Mouse (Mus musculus) embryonic fibroblast, embryonic 13.5 days (primary cell): ENCODE measurements around the gene Gm10277. TPM values are rescaled to one million over a fixed set of nuclear protein-coding genes. Genes with fewer than 3 reads are reported as not detected.
A peak's percentile ranks its signal among the peaks of the same experiment; 100 is the strongest.

ENCODE experiments used
- H3K27ac ChIP-seq: 2 replicates; pipeline ENCODE4 v1.5.1; 2012; ENCODE audit warnings: low read length, control low read depth, inconsistent platforms; ENCODE audit not compliant: insufficient read depth
- H3K4me1 ChIP-seq: 2 replicates; pipeline ENCODE4 v1.6.1; 2011; ENCODE audit warnings: low read length; ENCODE audit not compliant: control insufficient read depth, insufficient read depth
- H3K4me3 ChIP-seq: 2 replicates; pipeline ENCODE4 v1.5.1; 2011; ENCODE audit warnings: mild to moderate bottlenecking, control low read depth, low read length; ENCODE audit not compliant: insufficient read depth
- CTCF ChIP-seq: IDR thresholded peaks from 2 replicates; pipeline ENCODE4 v1.5.1; 2011; ENCODE audit warnings: mild to moderate bottlenecking, control low read depth, low read length, moderate library complexity, borderline replicate concordance; ENCODE audit not compliant: insufficient read depth
- POLR2A ChIP-seq: IDR thresholded peaks from 2 replicates; pipeline ENCODE4 v1.6.1; 2011; ENCODE audit warnings: low read depth, mild to moderate bottlenecking, control low read depth, low read length, moderate library complexity
- polyA plus RNA-seq: library from polyadenylated mRNA; stranded (reverse); fragments of >200 nt; gene quantifications from 2 replicates; pipeline ENCODE4 v1.2.4, GENCODE M21; 2011; ENCODE audit warnings: low read depth; ENCODE audit not compliant: missing spikeins, insufficient read length

The Gm10277 gene
- polyA plus RNA-seq = not detected in 2 replicates

- TF ChIP-seq POLR2A (no peak), CTCF (no peak)
- Histone ChIP-seq H3K4me3 (no peak within 1 kb of the TSS), H3K4me1 (peaks cover 38% of the 10 kb centered on the region), H3K27ac (no peak within 1 kb of the TSS)
These were observed at the start of gene Gm10277 for GRCm38 (mm10) chr11:77787707-77788106. TSS of gene Gm10277 (minus strand) at chr11:77787747.

GRCm38 (mm10) chr11:77836751-77837150, 49.2 kb upstream of the Gm10277 start:
- no peak for TF ChIP-seq CTCF
- no peak for TF ChIP-seq POLR2A
- Histone ChIP-seq H3K4me1 (peaks cover 9% of the 10 kb centered on the region; the same call in 1 of the 2 replicates), H3K27ac (0 out of 2 replicates have a peak overlapping the region, but pooled peaks have one; percentile 22), H3K4me3 (no peak overlapping the region)

- no peak for TF ChIP-seq POLR2A
- TF ChIP-seq CTCF = no peak
- peaks cover 9% of the 10 kb centered on the region; the same call in 1 of the 2 replicates for H3K4me1 ChIP-seq
- H3K27ac ChIP-seq = 0 out of 2 replicates have a peak overlapping the region, but pooled peaks have one; percentile 22
- H3K4me3 ChIP-seq = no peak overlapping the region
These were observed 48.7 kb upstream of the Gm10277 start for GRCm38 (mm10) chr11:77836290-77836689.

- Histone ChIP-seq H3K4me1 (peaks cover 9% of the 10 kb centered on the region; the same call in 1 of the 2 replicates), H3K4me3 (no peak overlapping the region), H3K27ac (no peak overlapping the region)
- TF ChIP-seq CTCF (no peak), POLR2A (no peak)
These were observed 47.6 kb upstream of the Gm10277 start for GRCm38 (mm10) chr11:77835109-77835508.

GRCm38 (mm10) chr11:77832541-77832940, 45.0 kb upstream of the Gm10277 start:
- Histone ChIP-seq H3K27ac (no peak overlapping the region), H3K4me1 (peaks cover 9% of the 10 kb centered on the region; the same call in 1 of the 2 replicates), H3K4me3 (no peak overlapping the region)
- TF ChIP-seq POLR2A = no peak
- TF ChIP-seq CTCF = no peak

- no peaks in the 10 kb centered on the region for H3K4me1 ChIP-seq
- H3K27ac ChIP-seq = no peak overlapping the region
- H3K4me3 ChIP-seq = no peak overlapping the region
- no peak for TF ChIP-seq POLR2A
- no peak for TF ChIP-seq CTCF
These were observed 43.3 kb upstream of the Gm10277 start for GRCm38 (mm10) chr11:77830875-77831274.

GRCm38 (mm10) chr11:77829043-77829841, 41.7 kb upstream of the Gm10277 start:
- Histone ChIP-seq H3K27ac (no peak overlapping the region), H3K4me1 (no peaks in the 10 kb centered on the region), H3K4me3 (no peak overlapping the region)
- TF ChIP-seq POLR2A (no peak), CTCF (no peak)

- TF ChIP-seq CTCF = no peak; the same call in 1 of the 2 replicates
- no peak for TF ChIP-seq POLR2A
- H3K4me3 ChIP-seq = no peak overlapping the region
- no peak overlapping the region for H3K27ac ChIP-seq
- H3K4me1 ChIP-seq = no peaks in the 10 kb centered on the region
These were observed 40.6 kb upstream of the Gm10277 start for GRCm38 (mm10) chr11:77828163-77828562.

GRCm38 (mm10) chr11:77827241-77827995, 39.9 kb upstream of the Gm10277 start:
- Histone ChIP-seq H3K27ac (no peak overlapping the region), H3K4me1 (no peaks in the 10 kb centered on the region), H3K4me3 (no peak overlapping the region)
- TF ChIP-seq CTCF (peak; percentile 96), POLR2A (no peak)

GRCm38 (mm10) chr11:77826311-77826710, 38.8 kb upstream of the Gm10277 start:
- Histone ChIP-seq H3K4me1 (no peaks in the 10 kb centered on the region), H3K4me3 (no peak overlapping the region), H3K27ac (no peak overlapping the region)
- TF ChIP-seq POLR2A (no peak), CTCF (no peak)
